Mouse (Mus musculus): ENCODE data around the gene Spred2.

GRCm38 (mm10) chr11:20034337-20034947 lies 110.3 kb downstream of the Spred2 start:
- TF ChIP-seq POLR2A (IDR thresholded peaks at IDR 0.05; ENCODE audit: insufficient read depth, low read depth, low read length) (no peak), CTCF (IDR thresholded peaks at IDR 0.05; ENCODE audit: insufficient read depth, low read depth, low read length) (no peak)
